Mouse (Mus musculus) C2C12 (cell line): ENCODE measurements around the gene Crispld2.

Experiments used
- CEBPB ChIP-seq: IDR thresholded peaks from one replicate; pipeline ENCODE4 v1.6.1; 2011; ENCODE audit warnings: low read depth, mild to moderate bottlenecking, control low read depth, moderate library complexity
- CTCF ChIP-seq: IDR thresholded peaks from one replicate; pipeline ENCODE4 v1.5.1; 2011; ENCODE audit not compliant: control insufficient read depth, insufficient read depth, insufficient read length
- FOSL1 ChIP-seq: IDR thresholded peaks from one replicate; pipeline ENCODE4 v1.8.0; 2011; ENCODE audit warnings: mild to moderate bottlenecking, low read length; ENCODE audit not compliant: poor library complexity, insufficient read depth, severe bottlenecking
- MAX ChIP-seq: IDR thresholded peaks from one replicate; pipeline ENCODE4 v1.6.1; 2011; ENCODE audit warnings: mild to moderate bottlenecking, control low read depth
- MYOD1 ChIP-seq: IDR thresholded peaks from one replicate; pipeline ENCODE4 v1.6.1; 2011; ENCODE audit warnings: low read depth; ENCODE audit not compliant: control insufficient read depth, insufficient read length
- MYOG ChIP-seq: IDR thresholded peaks from one replicate; pipeline ENCODE4 v1.6.1; 2011; ENCODE audit not compliant: control insufficient read depth, insufficient read length; ENCODE audit errors: extremely low read depth
- USF1 ChIP-seq: IDR thresholded peaks from one replicate; pipeline ENCODE4 v1.6.1; 2011; ENCODE audit warnings: low read depth, mild to moderate bottlenecking, control low read depth, moderate library complexity

DNA sequence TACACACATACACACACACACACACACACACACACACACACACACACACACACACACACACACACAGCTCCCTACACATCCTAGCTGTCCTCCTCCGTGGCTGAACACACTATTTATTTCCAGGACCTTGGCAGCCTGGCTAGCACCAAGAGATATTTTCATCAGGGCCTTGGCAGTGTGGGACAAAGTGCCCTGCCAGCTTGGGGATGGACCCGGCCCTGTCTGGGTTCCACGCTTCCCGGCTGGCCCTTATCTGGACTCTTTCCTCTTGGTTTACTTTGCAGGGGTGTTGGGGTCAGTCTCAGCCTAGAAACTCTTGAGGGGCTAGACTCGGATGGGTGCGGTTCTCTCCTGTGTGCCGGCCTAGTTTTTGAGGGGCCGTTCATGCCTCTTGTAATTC, 8.2 kb downstream of the Crispld2 start:
- TF ChIP-seq MYOD1: no peak
- no peak for TF ChIP-seq CEBPB
- TF ChIP-seq MAX: no peak
- TF ChIP-seq CTCF: no peak
- TF ChIP-seq USF1: no peak
- no peak for TF ChIP-seq MYOG
- TF ChIP-seq FOSL1: no peak
